Mouse (Mus musculus) gastrocnemius, adult 2 months (tissue): Measurements from ENCODE around the gene Tead4. TPM values are rescaled to one million over a fixed set of nuclear protein-coding genes. Genes with fewer than 3 reads are reported as not detected.

ENCODE experiments used
- DNase-seq: peaks from one replicate; pipeline ENCODE4 v3.0.0; 2022
- H3K27ac ChIP-seq: fragments of 200-600 bp; 2 replicates; pipeline ENCODE4 v1.8.1; 2022; ENCODE audit warnings: mild to moderate bottlenecking
- H3K4me3 ChIP-seq: fragments of 200-600 bp; 2 replicates; pipeline ENCODE4 v1.8.1; 2022; ENCODE audit warnings: mild to moderate bottlenecking, moderate library complexity
- CTCF ChIP-seq: fragments of 200-600 bp; IDR thresholded peaks from 2 replicates; pipeline ENCODE4 v1.8.1; 2022; ENCODE audit warnings: antibody characterized with exemption, mild to moderate bottlenecking, moderate library complexity
- intact Hi-C: fragments of 180-260 bp; cut with DNase I; formaldehyde crosslinking; loops from one replicate; pipeline ENCODE4 v1.15.1; 2025
- total RNA-seq, 2 experiments: library from RNA; stranded (reverse); gene quantifications; 2 replicates each; pipeline ENCODE4 v1.2.3; 2021

Tead4 gene
- total RNA-seq, 2 experiments from 2014 or later = 7.6 to 8.1 TPM

GRCm38 (mm10) chr6:128178681-128179080 is 121.9 kb downstream of the Tead4 start:
- DNase-seq = no peak
- Histone ChIP-seq H3K4me3 (no peak overlapping the region), H3K27ac (no peak overlapping the region)
- intact Hi-C loops = no loop called here
- no peak for TF ChIP-seq CTCF

Other genes starting within 250 kb of the Tead4 start
- 10 to 100 TPM; 21.8 to 41.9 TPM for gene Tspan9, start 157.2 kb downstream of the Tead4 start, total RNA-seq
- gene Tulp3, start 55.0 kb upstream of the Tead4 start, total RNA-seq = 1 to 10 TPM; 5.9 to 6.6 TPM
- gene Rhno1, start 62.1 kb upstream of the Tead4 start, total RNA-seq = 1 to 10 TPM; 5.0 to 6.0 TPM
- under 1 TPM; 0.10 to 0.22 TPM for gene Foxm1, start 62.1 kb upstream of the Tead4 start, total RNA-seq
- gene Tex52, start 74.6 kb upstream of the Tead4 start, total RNA-seq = not detected
- gene Gm44596, start 74.7 kb upstream of the Tead4 start, total RNA-seq = not detected
- gene Nrip2, start 98.5 kb upstream of the Tead4 start, total RNA-seq = 1 to 10 TPM; 1.5 to 1.7 TPM
- 10 to 100 TPM; 15.3 to 16.3 TPM for gene Itfg2, start 124.1 kb upstream of the Tead4 start, total RNA-seq
- 100 to 1,000 TPM; 105 to 165 TPM for gene Fkbp4, start 137.9 kb upstream of the Tead4 start, total RNA-seq
- not detected for gene Pzp, start 225.9 kb upstream of the Tead4 start, total RNA-seq